In the genomic region with DNA sequence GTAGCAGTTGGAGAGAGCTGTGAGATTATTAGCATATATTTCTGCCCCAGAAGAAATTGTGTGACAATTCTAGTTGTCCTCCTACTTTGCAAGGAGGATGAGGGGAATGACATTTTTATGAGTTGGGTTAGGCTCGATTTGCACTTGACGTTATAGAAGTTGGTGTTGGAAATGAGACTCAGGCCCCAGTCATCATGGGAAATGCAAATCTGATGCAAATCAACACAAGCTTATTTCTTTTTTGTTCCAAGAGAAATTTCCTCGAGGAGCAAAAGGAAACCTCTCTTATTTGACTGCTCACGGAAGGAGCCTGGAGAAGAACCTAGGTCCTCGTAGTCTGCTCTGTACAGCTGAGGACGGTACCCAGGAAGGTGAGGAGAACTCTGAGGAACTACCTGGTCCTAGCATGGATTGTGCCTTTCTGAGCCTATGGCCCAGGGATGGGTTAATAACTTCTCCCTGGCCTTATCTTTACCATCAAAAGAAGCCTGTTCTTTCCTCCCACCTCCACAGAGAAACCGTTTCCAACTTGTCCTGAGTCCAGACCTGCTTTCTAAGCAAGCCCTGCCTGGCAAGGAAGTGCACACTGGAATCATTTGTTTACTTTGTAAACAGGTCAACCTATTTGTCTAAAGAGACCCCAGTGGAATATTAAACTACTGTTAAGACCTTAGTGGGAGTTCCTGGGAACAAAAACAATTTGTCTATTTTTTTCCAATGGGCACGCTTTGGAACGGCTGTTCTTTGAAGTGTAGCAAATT, we compare ENCODE assay signal across 26 mouse cellular contexts. TPM values are rescaled to one million over a fixed set of nuclear protein-coding genes. Genes with fewer than 3 reads are reported as not detected.
DNase-seq lines count a peak whose midpoint lies in the region; ATAC-seq and TF ChIP-seq lines count a peak whose summit lies in the region.
"Had no signal": no experiment of that assay in that cellular context is flagged by ENCODE, and none has a peak within 500 bp of the region (broad histone marks: within the 10 kb centered on the region; RNA-seq: fewer than 3 reads in every experiment).

No protein-coding gene starts in this region.

- no peak overlapping the region for H3K4me2 ChIP-seq in hindbrain, postnatal 0 days (ENCODE audit: low read depth, low read length)
- no peak overlapping the region for H3K4me2 ChIP-seq in hindbrain, embryonic 16.5 days (ENCODE audit: low read length)
- no peak overlapping the region for H3K4me2 ChIP-seq in kidney, embryonic 16.5 days (replicated peaks; ENCODE audit: low read depth, low read length)
- H3K4me2 ChIP-seq in CH12.LX (ENCODE audit: insufficient read depth, low read depth, poor library complexity, severe bottlenecking): no peak overlapping the region
- H3K4me2 ChIP-seq: heart, embryonic 13.5 days; hindbrain, embryonic 13.5 days had no signal

- no peaks in the 10 kb centered on the region for H3K27me3 ChIP-seq in hindbrain, postnatal 0 days (ENCODE audit: insufficient read depth, low read length)
- H3K27me3 ChIP-seq in hindbrain, embryonic 16.5 days (replicated peaks; ENCODE audit: control insufficient read depth, insufficient read depth, low read length): no peaks in the 10 kb centered on the region
- H3K27me3 ChIP-seq in kidney, embryonic 16.5 days (ENCODE audit: insufficient read depth, low read length): no peaks in the 10 kb centered on the region
- H3K27me3 ChIP-seq in CH12.LX (replicated peaks): no peaks in the 10 kb centered on the region
- H3K27me3 ChIP-seq: heart, embryonic 13.5 days; hindbrain, embryonic 13.5 days had no signal

- no peak for TF ChIP-seq CTCF in hindbrain, postnatal 0 days (IDR thresholded peaks at IDR 0.05; ENCODE audit: low read depth)
- TF ChIP-seq CTCF in CH12.LX (conservative IDR thresholded peaks at IDR 0.05 in 1 of 2, IDR thresholded peaks at IDR 0.05 in 1 of 2; ENCODE audit: low read depth in 2 of 2, low read length in 2 of 2): no peak

- H3K4me1 ChIP-seq in hindbrain, postnatal 0 days (ENCODE audit: insufficient read depth, low read length): no peaks in the 10 kb centered on the region
- H3K4me1 ChIP-seq in hindbrain, embryonic 16.5 days (ENCODE audit: control insufficient read depth, insufficient read depth, low read depth, low read length): no peaks in the 10 kb centered on the region
- H3K4me1 ChIP-seq in kidney, embryonic 16.5 days (ENCODE audit: insufficient read depth, low read length): peaks cover 13% of the 10 kb centered on the region
- H3K4me1 ChIP-seq in CH12.LX (ENCODE audit: control insufficient read depth in 1 of 2, insufficient read depth in 2 of 2): peaks cover 12 to 33% of the 10 kb centered on the region in 2 experiments; a peak in 3 of 4 replicates
- H3K4me1 ChIP-seq: hindbrain, embryonic 13.5 days had no signal

- WGBS in hindbrain, postnatal 0 days: 71% methylated on average over 9 of the region's 9 CpGs
- WGBS in hindbrain, embryonic 16.5 days: 78% methylated on average over 9 of the region's 9 CpGs
- WGBS in kidney, embryonic 16.5 days: 34% methylated on average over 9 of the region's 9 CpGs

- no peak overlapping the region for H3K9ac ChIP-seq in hindbrain, postnatal 0 days (replicated peaks; ENCODE audit: low read length)
- H3K9ac ChIP-seq in hindbrain, embryonic 16.5 days (ENCODE audit: low read depth, low read length): no peak overlapping the region
- H3K9ac ChIP-seq in kidney, embryonic 16.5 days (replicated peaks; ENCODE audit: low read length): no peak overlapping the region
- H3K9ac ChIP-seq in CH12.LX (ENCODE audit: insufficient read depth, low read depth): no peak overlapping the region
- H3K9ac ChIP-seq: forebrain, postnatal 0 days; heart, embryonic 13.5 days; hindbrain, embryonic 13.5 days had no signal

- ATAC-seq in hindbrain, postnatal 0 days: no peak
- ATAC-seq in hindbrain, embryonic 16.5 days: no peak
- peak; percentile 63; the same call in 1 of the 2 replicates for ATAC-seq in kidney, embryonic 16.5 days (ENCODE audit: low FRiP score, low TSS enrichment)
- ATAC-seq: activated CD4-positive, CD25-positive, alpha-beta regulatory T cell, adult 4 months; CD4-positive, CD25-positive, alpha-beta regulatory T cell, adult 4 months; forebrain, embryonic 14.5 days; forebrain, postnatal 0 days had no signal

- in situ Hi-C loops in CH12.LX (cut with MboI; ENCODE audit: low pct_ligation_motif_present, low pct_unique_long_range_greater_than_20kb, low sequenced_read_pairs): no loop called here

- H3K36me3 ChIP-seq in hindbrain, postnatal 0 days (ENCODE audit: insufficient read depth, low read length): no peaks in the 10 kb centered on the region
- no peaks in the 10 kb centered on the region for H3K36me3 ChIP-seq in hindbrain, embryonic 16.5 days (ENCODE audit: control insufficient read depth, insufficient read depth, low read length)
- no peaks in the 10 kb centered on the region for H3K36me3 ChIP-seq in kidney, embryonic 16.5 days (ENCODE audit: insufficient read depth, low read length)
- no peaks in the 10 kb centered on the region for H3K36me3 ChIP-seq in CH12.LX (replicated peaks in 1 of 2; ENCODE audit: control insufficient read depth in 1 of 2, insufficient read depth in 1 of 2, low read length in 1 of 2)
- H3K36me3 ChIP-seq: heart, embryonic 10.5 days; heart, embryonic 13.5 days; hindbrain, embryonic 13.5 days had no signal

- TF ChIP-seq EP300 in CH12.LX (IDR thresholded peaks at IDR 0.05; ENCODE audit: low read length): peak; percentile 56; the same call in 1 of the 2 replicates

- peak; percentile 3 for DNase-seq in hindbrain, postnatal 0 days (ENCODE audit: low spot score)
- DNase-seq in kidney, adult 9 months: no peak
- DNase-seq in CH12.LX (ENCODE audit: extremely low read depth): no peak
- DNase-seq in gonadal fat pad, adult 2 months (ENCODE audit: low read depth): peak; percentile 52
- DNase-seq in heart, adult 9 months (ENCODE audit: low spot score in 2 of 2): no peak
- DNase-seq: adrenal gland, adult 8-10 months; adrenal gland, postnatal 25 days; cerebellum, adult 11-12 months; cerebellum, adult 8-10 months; cerebellum, postnatal 10 days; cerebellum, postnatal 36 days; embryo, embryonic 11 days; forebrain, postnatal 0 days; gastrocnemius, adult 2 months; gastrocnemius, postnatal 14 days; heart, adult 18-20 months; heart, postnatal 14 days; heart, postnatal 4 days had no signal

- H3K9me3 ChIP-seq in hindbrain, postnatal 0 days (ENCODE audit: low read length): no peaks in the 10 kb centered on the region
- H3K9me3 ChIP-seq in hindbrain, embryonic 16.5 days (ENCODE audit: control insufficient read depth, low read length): no peaks in the 10 kb centered on the region
- H3K9me3 ChIP-seq in kidney, embryonic 16.5 days (ENCODE audit: low read length): no peaks in the 10 kb centered on the region
- no peaks in the 10 kb centered on the region for H3K9me3 ChIP-seq in CH12.LX (replicated peaks; ENCODE audit: low read length)
- H3K9me3 ChIP-seq: heart, embryonic 10.5 days; heart, embryonic 13.5 days; hindbrain, embryonic 13.5 days had no signal

- TF ChIP-seq POLR2A in CH12.LX (IDR thresholded peaks at IDR 0.05; ENCODE audit: low read depth, low read length): no peak

- no peak overlapping the region for H3K27ac ChIP-seq in hindbrain, postnatal 0 days
- H3K27ac ChIP-seq in hindbrain, embryonic 16.5 days (ENCODE audit: low read depth, low read length): no peak overlapping the region
- 0 out of 2 replicates have a peak overlapping the region, but pooled peaks have one; percentile 16 for H3K27ac ChIP-seq in kidney, embryonic 16.5 days (ENCODE audit: low read length)
- H3K27ac ChIP-seq in CH12.LX (ENCODE audit: insufficient read depth, low read depth): no peak overlapping the region
- H3K27ac ChIP-seq: gastrocnemius, adult 2 months; heart, embryonic 10.5 days; heart, embryonic 13.5 days; hindbrain, embryonic 13.5 days had no signal

- no peak for TF ChIP-seq RAD21 in CH12.LX (IDR thresholded peaks at IDR 0.05; ENCODE audit: low read depth, low read length)

- no peak overlapping the region for H3K4me3 ChIP-seq in hindbrain, postnatal 0 days (ENCODE audit: low read length)
- no peak overlapping the region for H3K4me3 ChIP-seq in hindbrain, embryonic 16.5 days (ENCODE audit: low read length)
- H3K4me3 ChIP-seq in kidney, embryonic 16.5 days (ENCODE audit: low read length): no peak overlapping the region
- no peak overlapping the region for H3K4me3 ChIP-seq in CH12.LX (replicated peaks in 1 of 3; ENCODE audit: low read depth in 2 of 3, low read length in 2 of 3, poor library complexity in 1 of 3)
- H3K4me3 ChIP-seq: gastrocnemius, adult 2 months; heart, embryonic 10.5 days; heart, embryonic 13.5 days; hindbrain, embryonic 13.5 days had no signal

- no peaks in the 10 kb centered on the region for H3K79me2 ChIP-seq in CH12.LX (replicated peaks; ENCODE audit: control insufficient read depth, extremely low read depth, insufficient read depth, poor library complexity, severe bottlenecking)

- dilution Hi-C loops in CH12.LX (cut with MboI; ENCODE audit: extremely low pct_ligation_motif_present, extremely low pct_unique_long_range_greater_than_20kb, low sequenced_read_pairs): no loop called here

TF ChIP-seq in CH12.LX, 34 proteins besides CTCF, POLR2A, EP300 and RAD21:
- TF ChIP-seq CHD2 (IDR thresholded peaks at IDR 0.05; ENCODE audit: low read length) (no peak), IRF4 (IDR thresholded peaks at IDR 0.05; ENCODE audit: low read depth, low read length) (peak; percentile 59), RCOR1 (conservative IDR thresholded peaks at IDR 0.05; ENCODE audit: low read depth, low read length) (no peak)

RNA-seq across cellular contexts. Expression of a gene that starts 26.4 kb away (rescaled TPM):
- 18.1 and 19.9 TPM in 2 replicates for total RNA-seq in hindbrain, postnatal 0 days (2014; rRNA removed)
- polyA plus RNA-seq in hindbrain, postnatal 0 days (2015; fragmentation: Nextera tagmentation; extraction: Ambion mirVana): 19.2 and 23.6 TPM in 2 replicates
- 17.5 and 20.1 TPM in 2 replicates for polyA plus RNA-seq in hindbrain, embryonic 16.5 days (2015; fragmentation: Nextera tagmentation; extraction: Ambion mirVana)
- polyA plus RNA-seq in kidney, embryonic 16.5 days (2015; fragmentation: Nextera tagmentation; extraction: Ambion mirVana): 19.0 and 22.5 TPM in 2 replicates
- total RNA-seq in CH12.LX (2012; rRNA removed) (21.8 and 22.1 TPM in 2 replicates), CH12.LX (2014; rRNA removed) (32.0 and 36.1 TPM in 2 replicates)
- polyA plus RNA-seq in CH12.LX (2012; ENCODE audit: insufficient read length, low read depth): 39.0 and 41.9 TPM in 2 replicates
- polyA plus RNA-seq in gonadal fat pad, adult 2 months (2012; rRNA removed): 11.0 and 16.2 TPM in 2 replicates

Comparison
In these comparisons a context has a peak if more than half of its experiments do, and no peak if none do; other contexts are left out.
1. DNase-seq: peak in hindbrain, postnatal 0 days (single experiment) and gonadal fat pad, adult 2 months (single experiment); none in kidney, adult 9 months (single experiment), CH12.LX (single experiment) and heart, adult 9 months (0 of 2).